Mouse (Mus musculus) kidney, postnatal 0 days (tissue): ENCODE measurements around the gene Hoxb1. TPM values are rescaled to one million over a fixed set of nuclear protein-coding genes. Genes with fewer than 3 reads are reported as not detected.

Source experiments
- ATAC-seq: fragments of 200-750 bp; cut with Nextera tagmentation; replicated peaks from 2 replicates; pipeline ENCODE4 v1.8.0; 2017; ENCODE audit warnings: low read depth, moderate number of reproducible peaks, moderate TSS enrichment, moderate library complexity; ENCODE audit not compliant: low FRiP score
- DNase-seq: peaks from one replicate; pipeline ENCODE4 v3.0.0-alpha.2; 2016; ENCODE audit warnings: low spot score
- H3K27ac ChIP-seq: fragments of 300-500 bp; sonication (generic); 2 replicates; pipeline ENCODE4 v1.5.1; 2014; ENCODE audit warnings: mild to moderate bottlenecking
- H3K27me3 ChIP-seq: fragments of 300-500 bp; sonication (generic); 2 replicates; pipeline ENCODE4 v1.6.1; 2014; ENCODE audit warnings: low read length, mixed read lengths; ENCODE audit not compliant: insufficient read depth
- H3K36me3 ChIP-seq: fragments of 300-500 bp; sonication (generic); 2 replicates; pipeline ENCODE4 v1.6.1; 2014; ENCODE audit warnings: low read length, mixed read lengths; ENCODE audit not compliant: insufficient read depth
- H3K4me1 ChIP-seq: fragments of 300-500 bp; sonication (generic); replicated peaks from 2 replicates; pipeline ENCODE4 v1.6.1; 2014; ENCODE audit warnings: antibody characterized with exemption, low read length, mixed read lengths; ENCODE audit not compliant: insufficient read depth
- H3K4me2 ChIP-seq: fragments of 300-500 bp; sonication (generic); 2 replicates; pipeline ENCODE4 v1.6.1; 2014; ENCODE audit warnings: mild to moderate bottlenecking, low read length, moderate library complexity, mixed read lengths
- H3K4me3 ChIP-seq: fragments of 300-500 bp; sonication (generic); replicated peaks from 2 replicates; pipeline ENCODE4 v1.5.1; 2014; ENCODE audit warnings: low read depth, low read length
- H3K9ac ChIP-seq: fragments of 300-500 bp; sonication (generic); 2 replicates; pipeline ENCODE4 v1.6.1; 2014; ENCODE audit warnings: low read depth, low read length
- H3K9me3 ChIP-seq: fragments of 300-500 bp; sonication (generic); replicated peaks from 2 replicates; pipeline ENCODE4 v1.6.1; 2016; ENCODE audit warnings: low read length, inconsistent platforms, mixed read lengths
- CTCF ChIP-seq: IDR thresholded peaks from 2 replicates; pipeline ENCODE4 v1.5.1; 2016; ENCODE audit warnings: antibody characterized with exemption, low read depth, mild to moderate bottlenecking, moderate library complexity
- WGBS: fragments of 180-500 bp; shearing (Covaris S2); extraction: QIAGEN DNeasy Blood & Tissue Kit; methylation state at CpG from one replicate; pipeline ENCODE4 v1.1.7; 2014; 5-methylcytosine and 5-hydroxymethylcytosine counted together
- polyA plus RNA-seq: library from polyadenylated mRNA; unstranded; fragments of >200 nt; fragmentation: Nextera tagmentation; extraction: Ambion mirVana; gene quantifications from 2 replicates; pipeline ENCODE4 v1.2.1, GENCODE M21; 2015

Gene Hoxb1
- polyA plus RNA-seq, 1 experiment from 2014 or later: 0.13 TPM

DNA sequence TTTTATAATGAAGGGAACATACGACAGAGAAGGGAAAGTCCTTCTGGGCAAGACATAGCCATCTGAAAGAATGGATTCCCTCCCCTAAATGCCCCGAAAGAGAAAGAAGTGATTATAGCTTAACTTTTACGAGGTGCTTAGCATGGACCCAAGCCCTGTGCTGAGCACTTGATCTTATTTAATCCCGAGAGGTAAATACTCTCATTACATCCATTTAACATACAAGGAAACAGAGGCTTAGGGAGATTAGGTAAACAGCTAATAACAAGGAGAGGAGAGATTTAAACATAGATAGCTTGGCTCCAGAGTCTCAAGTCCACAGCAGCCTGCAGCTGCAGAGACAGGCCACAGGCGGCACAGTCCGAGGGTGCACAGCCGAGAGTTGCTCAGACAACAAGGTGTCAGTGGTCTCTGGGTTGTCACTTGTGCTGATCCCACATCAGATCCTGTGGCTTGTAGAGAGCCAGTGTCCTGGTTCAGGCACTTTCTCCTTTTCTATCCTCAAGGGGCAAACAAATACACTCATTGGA, 32.3 kb downstream of the Hoxb1 start:
- no peaks in the 10 kb centered on the region for H3K27me3 ChIP-seq
- no peak overlapping the region for H3K27ac ChIP-seq
- no peaks in the 10 kb centered on the region for H3K36me3 ChIP-seq
- H3K4me3 ChIP-seq: no peak overlapping the region
- ATAC-seq (no peak), DNase-seq (no peak)
- no peak for TF ChIP-seq CTCF
- no peak overlapping the region for H3K9ac ChIP-seq
- H3K9me3 ChIP-seq: no peaks in the 10 kb centered on the region
- H3K4me2 ChIP-seq: no peak overlapping the region
- WGBS: 37% methylated on average over 7 of the region's 7 CpGs
- H3K4me1 ChIP-seq: 0 out of 2 replicates have a peak, but pooled peaks cover 11% of the 10 kb centered on the region

DNA sequence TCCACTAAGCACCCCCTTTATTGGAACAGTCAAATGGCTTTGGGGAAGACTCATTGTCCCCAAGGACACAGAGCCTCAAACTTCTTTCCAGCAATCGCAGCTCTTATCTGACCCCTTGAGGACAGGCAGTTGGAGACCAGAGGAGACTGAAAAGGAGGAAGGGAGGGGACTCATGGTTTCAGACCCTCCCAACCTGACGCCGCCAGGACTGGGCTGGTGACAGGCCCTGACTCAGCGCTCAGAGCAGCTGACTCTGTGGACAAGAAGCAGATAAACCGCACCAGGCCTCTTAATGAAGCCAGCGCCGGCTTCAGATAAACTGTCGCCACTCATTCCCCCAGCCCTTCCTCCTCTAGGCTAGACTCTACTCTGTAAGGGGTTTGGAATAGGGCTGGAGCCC, 34.4 kb downstream of the Hoxb1 start:
- peak; percentile 45; the same call in 1 of the 2 replicates for TF ChIP-seq CTCF
- 32% methylated on average over 8 of the region's 8 CpGs for WGBS
- ATAC-seq: no peak
- 0 out of 2 replicates have a peak, but pooled peaks cover 24% of the 10 kb centered on the region for H3K4me1 ChIP-seq
- H3K9me3 ChIP-seq: no peaks in the 10 kb centered on the region
- H3K4me2 ChIP-seq: no peak overlapping the region
- no peaks in the 10 kb centered on the region for H3K36me3 ChIP-seq
- no peaks in the 10 kb centered on the region for H3K27me3 ChIP-seq
- no peak overlapping the region for H3K9ac ChIP-seq
- peak; percentile 61 for DNase-seq
- H3K27ac ChIP-seq: no peak overlapping the region
- no peak overlapping the region for H3K4me3 ChIP-seq

DNA sequence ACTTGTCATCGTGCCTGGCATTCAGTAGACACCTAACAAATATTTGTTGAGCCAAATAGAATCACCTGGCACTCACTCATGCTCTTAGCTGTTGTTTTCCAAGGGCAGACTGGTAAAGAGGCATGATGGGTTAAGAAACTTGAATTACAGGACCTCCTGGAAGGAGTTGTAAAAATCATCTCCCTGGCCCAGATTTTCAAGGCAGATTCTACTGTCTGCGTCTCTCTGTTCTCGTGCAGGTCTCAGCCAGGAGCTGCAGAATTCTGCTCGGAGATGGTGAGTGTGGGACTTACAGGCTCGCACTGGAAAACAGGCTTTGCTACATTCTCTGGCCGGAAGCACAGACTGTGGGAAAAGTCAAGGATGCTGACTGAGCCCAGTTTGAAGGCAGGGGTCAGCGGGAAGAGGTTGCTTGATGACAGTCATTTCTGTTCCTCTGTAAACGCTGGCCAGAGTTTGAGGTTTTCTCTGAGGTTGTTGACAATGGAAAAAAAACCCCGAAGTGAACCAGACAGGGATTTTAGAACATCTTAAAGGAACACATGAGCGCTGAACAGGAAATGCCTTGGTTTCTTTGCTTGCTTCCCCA, 38.6 kb downstream of the Hoxb1 start:
- DNase-seq: peak; percentile 54
- no peak overlapping the region for H3K9ac ChIP-seq
- H3K27ac ChIP-seq: peak overlapping the region; percentile 42; the same call in 1 of the 2 replicates
- ATAC-seq: no peak
- H3K36me3 ChIP-seq: no peaks in the 10 kb centered on the region
- H3K9me3 ChIP-seq: no peaks in the 10 kb centered on the region
- no peak for TF ChIP-seq CTCF
- 20% methylated on average over 10 of the region's 10 CpGs for WGBS
- no peaks in the 10 kb centered on the region for H3K27me3 ChIP-seq
- peaks cover 39% of the 10 kb centered on the region for H3K4me1 ChIP-seq
- no peak overlapping the region for H3K4me2 ChIP-seq
- H3K4me3 ChIP-seq: no peak overlapping the region

DNA sequence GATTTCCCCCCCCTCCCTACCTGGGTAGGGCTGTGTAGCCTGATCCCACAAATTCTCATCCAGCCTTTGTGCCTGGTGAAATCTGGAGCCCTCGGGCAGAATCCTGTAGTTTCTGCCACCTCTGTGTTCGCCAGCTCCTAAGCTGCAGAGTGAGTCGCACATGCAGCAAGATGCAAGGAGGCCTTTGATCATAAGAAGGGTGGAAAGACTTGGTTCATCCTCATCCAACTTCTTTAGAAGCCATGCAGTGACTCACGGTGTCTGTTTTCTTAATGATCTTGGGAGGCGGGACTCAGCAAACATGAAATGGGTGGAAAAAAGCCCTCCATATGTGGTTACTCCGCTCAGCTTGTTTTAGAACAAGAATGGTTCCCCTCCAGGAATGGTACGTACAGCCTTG, 39.3 kb downstream of the Hoxb1 start:
- no peak for ATAC-seq
- 72% methylated on average over 7 of the region's 7 CpGs for WGBS
- Histone ChIP-seq H3K4me3 (no peak overlapping the region), H3K4me2 (no peak overlapping the region), H3K36me3 (no peaks in the 10 kb centered on the region), H3K27ac (no peak overlapping the region), H3K9ac (no peak overlapping the region), H3K27me3 (no peaks in the 10 kb centered on the region), H3K9me3 (no peaks in the 10 kb centered on the region), H3K4me1 (peaks cover 40% of the 10 kb centered on the region)
- TF ChIP-seq CTCF: no peak
- no peak for DNase-seq

DNA sequence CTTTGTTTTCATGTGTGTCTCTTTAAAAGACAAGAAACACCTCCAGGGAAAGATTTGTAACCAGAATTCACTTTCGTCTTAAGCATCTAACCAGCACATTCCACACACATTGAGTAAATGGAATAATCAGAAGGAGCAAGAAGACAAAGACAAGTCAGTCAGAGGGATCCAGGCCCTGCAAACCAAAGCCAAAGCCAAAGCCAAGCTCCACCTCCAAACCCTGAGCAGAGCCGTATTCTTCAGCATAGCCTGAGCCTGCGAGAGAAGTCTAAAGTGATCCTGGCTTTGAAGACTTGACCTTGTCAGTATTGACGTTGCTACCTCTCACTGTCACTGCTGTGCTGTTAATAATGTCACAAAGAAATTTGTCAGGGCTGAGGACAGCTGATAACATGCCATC, 40.0 kb downstream of the Hoxb1 start:
- H3K36me3 ChIP-seq: no peaks in the 10 kb centered on the region
- DNase-seq: no peak
- H3K27ac ChIP-seq: no peak overlapping the region
- no peak for ATAC-seq
- H3K4me2 ChIP-seq: no peak overlapping the region
- WGBS: 73% methylated on average over 4 of the region's 4 CpGs
- peaks cover 38% of the 10 kb centered on the region for H3K4me1 ChIP-seq
- no peak for TF ChIP-seq CTCF
- no peaks in the 10 kb centered on the region for H3K27me3 ChIP-seq
- no peak overlapping the region for H3K4me3 ChIP-seq
- H3K9ac ChIP-seq: no peak overlapping the region
- H3K9me3 ChIP-seq: no peaks in the 10 kb centered on the region

DNA sequence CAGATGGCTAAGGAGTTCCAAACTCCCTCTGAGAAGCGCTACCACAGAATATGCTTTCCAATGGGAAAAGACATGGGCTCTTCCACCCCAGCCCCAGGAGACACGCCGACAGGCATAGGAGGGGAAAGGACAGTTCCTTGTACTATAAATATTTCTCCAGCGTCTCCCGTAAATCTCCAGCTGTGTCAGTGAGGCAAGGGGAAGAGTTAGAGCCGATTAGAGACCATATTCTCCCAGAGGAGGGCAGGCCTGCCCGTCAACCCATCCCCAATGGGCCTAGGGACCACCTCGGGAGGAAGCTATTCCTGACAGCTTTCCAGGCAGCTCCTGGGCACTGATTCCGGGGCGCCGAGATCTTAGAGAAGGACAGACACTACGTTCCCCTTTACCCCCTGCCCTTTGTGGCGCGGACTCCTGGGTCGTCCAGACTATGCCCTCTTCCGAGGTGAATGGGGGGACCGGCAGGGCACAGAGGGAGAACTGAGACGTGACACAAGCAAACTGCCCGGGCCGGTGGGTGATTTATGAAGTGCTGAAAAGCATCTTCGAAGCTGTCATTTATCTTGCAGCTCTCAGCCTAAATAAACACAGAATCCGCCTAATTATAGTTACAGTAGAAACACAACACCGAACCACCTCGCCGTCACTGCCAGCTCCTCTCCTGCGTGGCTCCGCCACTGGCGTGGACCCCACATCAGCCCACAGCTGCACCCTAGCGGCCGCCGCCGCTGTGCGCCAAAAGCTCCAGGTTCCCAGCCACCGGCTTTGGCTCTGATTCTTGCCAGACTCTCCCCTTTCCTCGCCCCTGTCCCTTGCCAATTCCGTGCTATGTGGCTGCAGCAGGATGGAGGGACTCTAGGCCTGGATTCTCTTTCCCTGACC, 41.9 kb downstream of the Hoxb1 start:
- DNase-seq (peak; percentile 91), ATAC-seq (peak; percentile 48; the same call in 1 of the 2 replicates)
- no peak overlapping the region; the same call in 1 of the 2 replicates for H3K4me3 ChIP-seq
- H3K9me3 ChIP-seq: no peaks in the 10 kb centered on the region
- peak overlapping the region; percentile 48 for H3K4me2 ChIP-seq
- H3K36me3 ChIP-seq: no peaks in the 10 kb centered on the region
- H3K9ac ChIP-seq: peak overlapping the region; percentile 48; the same call in 1 of the 2 replicates
- H3K27me3 ChIP-seq: no peaks in the 10 kb centered on the region
- 4% methylated on average over 36 of the region's 36 CpGs for WGBS
- H3K27ac ChIP-seq: peak overlapping the region; percentile 83
- peak; percentile 89 for TF ChIP-seq CTCF
- peaks cover 39% of the 10 kb centered on the region for H3K4me1 ChIP-seq
